In the genomic region with DNA sequence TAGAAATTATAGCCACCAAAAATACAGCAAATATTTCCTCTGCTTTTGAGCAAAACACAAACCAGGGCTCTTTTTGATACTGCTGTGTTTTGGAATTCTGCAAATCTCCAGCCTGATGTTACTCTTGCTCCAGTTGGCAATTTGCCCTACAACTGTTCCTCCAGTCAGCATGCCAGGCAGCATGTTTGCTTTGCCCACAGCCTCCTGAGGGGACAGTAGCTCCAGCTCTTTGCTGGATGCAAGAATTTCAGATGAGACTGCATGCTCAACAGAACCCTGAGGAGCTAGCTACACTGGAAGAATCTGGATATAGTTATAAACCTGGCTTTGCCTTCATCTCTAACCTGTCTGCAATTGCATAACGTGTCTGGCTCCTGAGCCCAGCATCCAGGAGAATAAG, we compare ENCODE assay signal across 11 mouse cellular contexts.
A peak's percentile ranks its signal among the peaks of the same experiment; 100 is the strongest.
DNase-seq lines count a peak whose midpoint lies in the region; ATAC-seq and TF ChIP-seq lines count a peak whose summit lies in the region.
"Had no signal": no experiment of that assay in that cellular context is flagged by ENCODE, and none has a peak within 500 bp of the region (broad histone marks: within the 10 kb centered on the region; RNA-seq: fewer than 3 reads in every experiment).

No protein-coding gene starts in this region.

- TF ChIP-seq CTCF in layer of hippocampus, adult 2 months (conservative IDR thresholded peaks at IDR 0.05) = no peak

- ATAC-seq in megakaryocyte-erythroid progenitor cell, adult 5-6 weeks (replicated peaks; ENCODE audit: low FRiP score, low TSS enrichment, poor library complexity, severe bottlenecking) = no peak
- ATAC-seq: CD4-positive, CD25-positive, alpha-beta regulatory T cell, adult 4 months; forebrain, embryonic 13.5 days; liver, embryonic 12.5 days had no signal

- H3K4me3 ChIP-seq in layer of hippocampus, adult 2 months = no peak overlapping the region
- H3K4me3 ChIP-seq: forebrain, embryonic 13.5 days; liver, embryonic 12.5 days had no signal

- peak; percentile 9 for DNase-seq in cerebellum, adult 9-10 months
- DNase-seq in cerebellum, adult 11 months = no peak
- DNase-seq in left cerebral cortex, adult 18-20 months (ENCODE audit: low spot score in 2 of 2) = peak; percentile 9 to 17
- DNase-seq in left cerebral cortex, adult 11 months (ENCODE audit: low spot score) = no peak
- peak; percentile 72 for DNase-seq in brain, adult 2 months (ENCODE audit: low read depth, low spot score)
- DNase-seq in layer of hippocampus, adult 2 months (ENCODE audit: low spot score in 2 of 2) = peak; percentile 16 to 34
- DNase-seq in embryo, embryonic 11 days = no peak

- H3K27ac ChIP-seq in layer of hippocampus, adult 2 months = no peak overlapping the region
- H3K27ac ChIP-seq: forebrain, embryonic 13.5 days; liver, embryonic 12.5 days had no signal

Comparison
In these comparisons a context has a peak if more than half of its experiments do, and no peak if none do; other contexts are left out.
1. DNase-seq: peak in cerebellum, adult 9-10 months (single experiment), left cerebral cortex, adult 18-20 months (2 of 2), brain, adult 2 months (single experiment) and layer of hippocampus, adult 2 months (2 of 2); none in cerebellum, adult 11 months (single experiment), left cerebral cortex, adult 11 months (single experiment) and embryo, embryonic 11 days (single experiment).